Mouse (Mus musculus) midbrain, embryonic 12.5 days (tissue): ENCODE results near the gene Cacfd1. TPM values are rescaled to one million over a fixed set of nuclear protein-coding genes. Genes with fewer than 3 reads are reported as not detected.
A peak's percentile ranks its signal among the peaks of the same experiment; 100 is the strongest.

ENCODE experiments used
- ATAC-seq: fragments of 200-750 bp; cut with Nextera tagmentation; 2 replicates; pipeline ENCODE4 v1.8.0; 2017; ENCODE audit warnings: low read depth, moderate TSS enrichment, moderate library complexity; ENCODE audit not compliant: low FRiP score
- H3K27ac ChIP-seq: fragments of 300-500 bp; sonication (generic); replicated peaks from 2 replicates; pipeline ENCODE4 v1.5.1; 2016; ENCODE audit warnings: mild to moderate bottlenecking
- H3K27me3 ChIP-seq: fragments of 300-500 bp; sonication (generic); 2 replicates; pipeline ENCODE4 v1.6.1; 2016; ENCODE audit warnings: mild to moderate bottlenecking
- H3K36me3 ChIP-seq: fragments of 300-500 bp; sonication (generic); 2 replicates; pipeline ENCODE4 v1.6.1; 2016
- H3K4me1 ChIP-seq: fragments of 300-500 bp; sonication (generic); 2 replicates; pipeline ENCODE4 v1.6.1; 2016
- H3K4me2 ChIP-seq: fragments of 300-500 bp; sonication (generic); replicated peaks from 2 replicates; pipeline ENCODE4 v1.6.1; 2016; ENCODE audit warnings: mild to moderate bottlenecking, moderate library complexity
- H3K4me3 ChIP-seq: fragments of 300-500 bp; sonication (generic); 2 replicates; pipeline ENCODE4 v1.5.1; 2016; ENCODE audit warnings: mild to moderate bottlenecking
- H3K9ac ChIP-seq: fragments of 300-500 bp; sonication (generic); replicated peaks from 2 replicates; pipeline ENCODE4 v1.6.1; 2016; ENCODE audit warnings: mild to moderate bottlenecking, moderate library complexity
- H3K9me3 ChIP-seq: fragments of 300-500 bp; sonication (generic); 2 replicates; pipeline ENCODE4 v1.6.1; 2016; ENCODE audit warnings: mild to moderate bottlenecking
- WGBS: fragments of 180-500 bp; shearing (Covaris S2); methylation state at CpG from one replicate; pipeline ENCODE4 v1.1.7; 2016; 5-methylcytosine and 5-hydroxymethylcytosine counted together
- polyA plus RNA-seq: library from polyadenylated mRNA; unstranded; fragments of >200 nt; fragmentation: Nextera tagmentation; extraction: Ambion mirVana; gene quantifications from 2 replicates; pipeline ENCODE4 v1.2.1, GENCODE M21; 2016

Cacfd1 gene
- polyA plus RNA-seq, 1 experiment from 2014 or later, result 116 TPM

DNA sequence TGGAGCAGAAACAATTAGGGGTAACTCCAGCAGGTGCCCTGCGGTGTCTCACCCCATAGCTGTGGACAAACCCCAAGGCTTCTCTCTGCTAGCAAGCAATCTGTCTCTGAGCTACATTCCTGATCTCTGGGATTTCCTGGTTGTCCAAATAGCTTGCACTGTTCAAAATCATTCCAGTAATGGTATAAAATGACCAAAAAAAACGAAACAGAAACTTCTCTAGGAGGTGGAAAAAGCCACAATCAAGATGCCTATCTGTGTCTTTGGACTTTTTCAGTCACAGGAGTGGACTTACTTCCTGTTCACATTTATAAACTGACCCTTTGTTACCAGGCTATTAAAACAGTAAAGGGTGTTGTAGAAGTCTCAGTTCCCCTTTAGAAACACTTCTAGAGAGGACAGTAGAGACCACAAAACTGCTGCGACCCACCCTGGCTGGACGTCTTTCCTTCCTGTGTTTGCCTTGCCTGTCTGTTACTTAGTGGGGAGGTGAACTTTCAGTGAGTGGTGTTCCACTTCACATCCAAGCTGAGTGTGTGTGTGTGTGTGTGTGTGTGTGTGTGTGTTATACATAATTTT is 18.8 kb downstream of the Cacfd1 start:
- peaks cover 26% of the 10 kb centered on the region for H3K27me3 ChIP-seq
- H3K9me3 ChIP-seq, result no peaks in the 10 kb centered on the region
- no peak overlapping the region for H3K4me3 ChIP-seq
- no peak overlapping the region for H3K27ac ChIP-seq
- H3K36me3 ChIP-seq, result no peaks in the 10 kb centered on the region
- peak overlapping the region; percentile 49 for H3K9ac ChIP-seq
- H3K4me1 ChIP-seq, result 0 out of 2 replicates have a peak, but pooled peaks cover 10% of the 10 kb centered on the region
- 78% methylated on average over 4 of the region's 4 CpGs for WGBS
- no peak for ATAC-seq
- H3K4me2 ChIP-seq, result peak overlapping the region; percentile 61

DNA sequence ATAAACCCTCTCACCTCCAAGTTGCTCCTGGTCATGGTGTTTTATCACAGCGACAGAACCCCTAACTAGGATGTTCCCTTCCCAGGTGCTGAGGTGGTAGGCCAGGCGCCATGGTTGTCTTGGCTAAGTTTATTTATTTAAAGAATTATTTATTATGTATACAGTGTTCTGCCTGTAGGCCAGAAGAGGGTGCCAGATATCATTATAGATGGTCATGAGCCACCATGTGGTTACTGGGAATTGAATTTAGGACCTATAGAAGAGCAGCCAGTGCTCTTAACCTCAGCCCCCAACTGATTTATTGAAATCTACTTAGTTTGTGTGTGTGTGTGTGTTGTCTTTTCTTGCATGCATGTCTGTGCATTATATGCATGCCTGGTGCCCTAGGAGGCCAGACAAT is 22.6 kb downstream of the Cacfd1 start:
- H3K9me3 ChIP-seq, result no peaks in the 10 kb centered on the region
- peaks cover 21% of the 10 kb centered on the region for H3K27me3 ChIP-seq
- H3K4me2 ChIP-seq, result no peak overlapping the region
- ATAC-seq, result no peak
- H3K4me1 ChIP-seq, result 0 out of 2 replicates have a peak, but pooled peaks cover 6% of the 10 kb centered on the region
- 86% methylated on average over 2 of the region's 2 CpGs for WGBS
- no peak overlapping the region for H3K4me3 ChIP-seq
- H3K36me3 ChIP-seq, result no peaks in the 10 kb centered on the region
- no peak overlapping the region for H3K27ac ChIP-seq
- no peak overlapping the region for H3K9ac ChIP-seq

- no peak overlapping the region for H3K4me2 ChIP-seq
- ATAC-seq, result no peak
- H3K4me3 ChIP-seq, result no peak overlapping the region
- WGBS, result 66% methylated on average over 3 of the region's 3 CpGs
- H3K27ac ChIP-seq, result no peak overlapping the region
- no peaks in the 10 kb centered on the region for H3K9me3 ChIP-seq
- no peak overlapping the region for H3K9ac ChIP-seq
- H3K27me3 ChIP-seq, result peaks cover 7% of the 10 kb centered on the region
- no peaks in the 10 kb centered on the region for H3K4me1 ChIP-seq
- no peaks in the 10 kb centered on the region for H3K36me3 ChIP-seq
These were observed 26.3 kb downstream of the Cacfd1 start for GRCm38 (mm10) chr2:27036003-27036402.

GRCm38 (mm10) chr2:27037008-27037407 is 27.3 kb downstream of the Cacfd1 start:
- H3K9me3 ChIP-seq, result no peaks in the 10 kb centered on the region
- H3K27me3 ChIP-seq, result peaks cover 7% of the 10 kb centered on the region
- no peaks in the 10 kb centered on the region for H3K4me1 ChIP-seq
- no peaks in the 10 kb centered on the region for H3K36me3 ChIP-seq
- ATAC-seq, result no peak
- H3K4me3 ChIP-seq, result no peak overlapping the region
- H3K4me2 ChIP-seq, result no peak overlapping the region
- 56% methylated on average over 4 of the region's 4 CpGs for WGBS
- H3K9ac ChIP-seq, result no peak overlapping the region
- no peak overlapping the region for H3K27ac ChIP-seq

GRCm38 (mm10) chr2:27038596-27038995 is 28.9 kb downstream of the Cacfd1 start:
- Histone ChIP-seq H3K4me2 (no peak overlapping the region), H3K27me3 (peaks cover 7% of the 10 kb centered on the region), H3K27ac (no peak overlapping the region), H3K9me3 (no peaks in the 10 kb centered on the region), H3K36me3 (no peaks in the 10 kb centered on the region), H3K9ac (no peak overlapping the region), H3K4me1 (no peaks in the 10 kb centered on the region), H3K4me3 (no peak overlapping the region)
- WGBS, result 3% methylated on average over 3 of the region's 3 CpGs
- ATAC-seq, result peak; percentile 41; the same call in 1 of the 2 replicates

- H3K27me3 ChIP-seq, result peaks cover 10% of the 10 kb centered on the region
- H3K4me3 ChIP-seq, result no peak overlapping the region
- H3K4me2 ChIP-seq, result no peak overlapping the region
- H3K36me3 ChIP-seq, result no peaks in the 10 kb centered on the region
- no peak for ATAC-seq
- no peak overlapping the region for H3K9ac ChIP-seq
- no peak overlapping the region for H3K27ac ChIP-seq
- no peaks in the 10 kb centered on the region for H3K4me1 ChIP-seq
- 21% methylated on average over 1 of the region's 1 CpGs for WGBS
- no peaks in the 10 kb centered on the region for H3K9me3 ChIP-seq
These were observed 29.6 kb downstream of the Cacfd1 start for GRCm38 (mm10) chr2:27039286-27039685.

DNA sequence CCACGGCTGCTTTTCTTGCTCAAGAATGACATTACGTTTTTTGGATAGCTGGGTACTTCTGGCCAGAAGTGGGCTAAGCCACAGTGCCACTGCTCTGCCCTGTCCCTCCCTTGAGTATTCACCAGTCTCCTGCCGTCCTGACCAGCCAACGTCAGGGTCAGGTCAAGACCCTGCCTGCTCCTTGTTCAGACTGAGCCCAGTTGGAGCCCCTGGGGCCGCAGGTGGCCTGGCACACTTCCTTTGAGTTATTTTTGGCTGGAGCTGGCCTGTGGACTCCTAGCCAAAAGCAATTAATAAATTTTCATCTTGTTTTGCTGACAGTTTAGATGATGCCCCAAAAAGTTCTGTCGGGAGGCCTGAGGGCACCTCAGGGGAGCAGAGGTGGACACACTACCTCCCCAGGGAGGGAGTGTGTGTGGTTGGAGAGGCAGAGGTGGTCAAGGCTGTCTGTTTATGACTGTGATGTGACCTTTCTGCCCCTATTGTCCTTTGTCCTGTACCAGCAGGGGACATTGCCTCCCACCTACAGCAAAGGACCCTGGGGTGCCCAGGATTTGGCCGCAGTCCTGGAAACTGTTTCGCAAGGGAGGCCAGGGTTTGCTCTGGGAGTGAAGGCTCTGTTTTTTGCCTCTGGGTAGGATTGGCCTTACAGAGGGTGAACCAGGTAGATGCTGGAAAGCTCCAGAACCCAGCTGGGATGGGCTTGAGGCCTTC is 32.6 kb downstream of the Cacfd1 start:
- Histone ChIP-seq H3K9ac (no peak overlapping the region), H3K36me3 (no peaks in the 10 kb centered on the region), H3K4me2 (no peak overlapping the region), H3K9me3 (no peaks in the 10 kb centered on the region), H3K4me1 (no peaks in the 10 kb centered on the region), H3K27me3 (peaks cover 21% of the 10 kb centered on the region), H3K27ac (no peak overlapping the region), H3K4me3 (no peak overlapping the region)
- 71% methylated on average over 8 of the region's 8 CpGs for WGBS
- ATAC-seq, result no peak

DNA sequence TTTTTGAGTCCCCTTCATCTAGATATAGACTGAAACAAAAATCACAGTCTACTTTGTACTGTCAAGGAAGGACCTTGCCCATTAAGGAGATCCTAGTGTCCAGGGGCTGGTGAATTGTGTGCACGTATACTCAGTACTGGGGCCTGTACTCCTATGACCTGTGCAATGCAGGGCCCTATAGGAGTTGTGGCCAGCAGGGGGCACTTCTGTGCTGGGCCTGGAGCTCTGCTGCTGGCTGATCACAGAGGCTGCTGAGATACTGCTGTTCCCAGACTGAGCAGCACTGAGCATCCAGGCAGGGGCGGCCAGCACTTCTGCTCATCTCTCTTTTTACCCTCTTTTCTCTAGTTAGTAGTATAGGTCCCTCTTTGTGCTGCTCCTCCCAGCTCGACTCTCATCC is 33.7 kb downstream of the Cacfd1 start:
- H3K4me2 ChIP-seq, result no peak overlapping the region
- no peaks in the 10 kb centered on the region for H3K4me1 ChIP-seq
- no peak overlapping the region for H3K9ac ChIP-seq
- no peaks in the 10 kb centered on the region for H3K36me3 ChIP-seq
- H3K27me3 ChIP-seq, result peaks cover 21% of the 10 kb centered on the region
- H3K4me3 ChIP-seq, result no peak overlapping the region
- WGBS, result 26% methylated on average over 3 of the region's 3 CpGs
- no peak overlapping the region for H3K27ac ChIP-seq
- peak; percentile 79 for ATAC-seq
- H3K9me3 ChIP-seq, result no peaks in the 10 kb centered on the region

DNA sequence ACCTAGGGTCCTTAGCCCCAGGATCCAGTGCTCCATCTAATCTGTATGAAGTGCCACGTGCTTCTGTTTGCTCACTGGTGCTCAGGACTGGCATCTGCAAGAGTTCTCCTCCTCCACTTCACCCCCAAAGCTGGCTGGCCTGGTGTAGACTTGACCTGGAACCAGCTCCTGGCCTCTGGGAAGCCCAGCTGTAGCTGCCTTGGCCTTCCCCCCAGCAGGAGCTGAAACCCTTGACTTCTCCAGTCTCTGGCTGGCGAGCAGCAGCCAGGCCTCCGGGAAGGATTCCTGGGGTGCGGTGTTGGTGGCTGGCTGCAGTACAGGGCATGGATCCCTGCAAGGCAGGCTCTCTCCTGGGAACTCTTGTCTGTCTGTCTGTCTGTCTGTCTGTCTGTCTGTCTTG is 34.4 kb downstream of the Cacfd1 start:
- peaks cover 21% of the 10 kb centered on the region for H3K27me3 ChIP-seq
- no peaks in the 10 kb centered on the region for H3K36me3 ChIP-seq
- no peak overlapping the region for H3K9ac ChIP-seq
- ATAC-seq, result no peak
- no peaks in the 10 kb centered on the region for H3K9me3 ChIP-seq
- H3K4me1 ChIP-seq, result no peaks in the 10 kb centered on the region
- no peak overlapping the region for H3K4me2 ChIP-seq
- no peak overlapping the region for H3K27ac ChIP-seq
- WGBS, result 67% methylated on average over 4 of the region's 4 CpGs
- no peak overlapping the region for H3K4me3 ChIP-seq

DNA sequence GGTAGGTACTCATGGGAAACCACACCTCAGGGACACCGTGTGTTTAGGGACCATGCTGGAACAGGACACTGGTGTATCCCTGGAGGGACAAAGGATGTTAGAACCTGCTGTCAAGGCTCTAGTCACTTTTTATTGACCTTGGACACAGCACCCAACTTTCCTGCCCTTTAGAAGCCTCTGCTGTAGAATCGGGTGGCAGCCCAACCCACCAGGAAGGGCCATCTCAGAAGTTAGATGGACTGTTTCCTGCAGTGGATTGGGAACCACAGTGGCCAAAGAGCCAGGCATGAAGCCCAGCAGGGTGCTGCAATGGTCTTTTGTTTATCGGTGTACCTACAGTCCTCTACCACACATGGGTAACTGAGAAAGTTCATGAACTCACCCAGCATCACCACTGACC is 34.9 kb downstream of the Cacfd1 start:
- no peaks in the 10 kb centered on the region for H3K36me3 ChIP-seq
- no peaks in the 10 kb centered on the region for H3K4me1 ChIP-seq
- no peak overlapping the region for H3K9ac ChIP-seq
- H3K27me3 ChIP-seq, result peaks cover 17% of the 10 kb centered on the region
- 83% methylated on average over 3 of the region's 3 CpGs for WGBS
- no peak overlapping the region for H3K27ac ChIP-seq
- no peak overlapping the region for H3K4me2 ChIP-seq
- H3K9me3 ChIP-seq, result no peaks in the 10 kb centered on the region
- no peak for ATAC-seq
- no peak overlapping the region for H3K4me3 ChIP-seq

DNA sequence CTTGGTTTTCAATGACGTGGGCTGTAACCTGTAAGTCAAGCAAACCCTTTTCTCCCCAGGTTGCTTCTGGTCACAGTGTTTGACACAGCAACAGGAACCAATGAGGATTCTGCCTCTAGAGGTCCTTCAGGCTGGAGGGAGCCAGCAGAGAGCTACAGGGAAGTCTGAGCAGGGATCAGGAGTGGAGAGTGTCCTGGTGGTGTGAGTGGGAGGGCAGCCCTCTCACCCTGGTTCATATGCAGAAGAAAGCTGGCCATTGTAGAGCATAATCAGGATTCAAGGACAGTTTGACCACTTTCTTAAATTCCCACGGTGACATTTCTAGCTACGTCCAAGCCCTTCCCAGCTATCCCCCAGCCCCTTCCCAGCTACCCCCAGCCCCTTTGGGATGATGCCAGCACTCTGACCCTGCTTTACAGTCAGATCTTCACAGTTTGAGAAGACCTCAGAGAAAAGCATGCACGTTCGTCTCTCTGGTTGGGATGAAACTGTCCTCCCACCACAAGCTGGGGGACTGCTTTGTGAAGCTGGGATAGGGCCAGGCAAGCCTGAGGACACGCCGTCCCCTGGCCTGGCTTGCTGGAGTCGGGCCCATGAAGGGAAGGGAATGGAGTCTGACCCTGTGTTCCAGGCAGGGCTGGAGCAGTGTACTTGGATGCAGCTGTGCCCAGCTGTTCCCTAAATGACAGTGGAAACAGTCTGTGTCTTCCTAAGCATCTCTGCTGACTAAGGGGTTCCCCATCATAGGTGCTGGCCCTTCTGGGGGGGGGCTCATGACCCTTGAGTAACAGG is 36.4 kb downstream of the Cacfd1 start:
- H3K27ac ChIP-seq, result no peak overlapping the region
- H3K36me3 ChIP-seq, result no peaks in the 10 kb centered on the region
- H3K4me1 ChIP-seq, result no peaks in the 10 kb centered on the region
- peaks cover 14% of the 10 kb centered on the region for H3K27me3 ChIP-seq
- no peak overlapping the region for H3K4me2 ChIP-seq
- no peak overlapping the region for H3K4me3 ChIP-seq
- ATAC-seq, result no peak
- no peak overlapping the region for H3K9ac ChIP-seq
- no peaks in the 10 kb centered on the region for H3K9me3 ChIP-seq
- 68% methylated on average over 8 of the region's 8 CpGs for WGBS

GRCm38 (mm10) chr2:27049408-27049807 is 39.7 kb downstream of the Cacfd1 start:
- WGBS, result 28% methylated on average over 6 of the region's 6 CpGs
- H3K4me2 ChIP-seq, result no peak overlapping the region
- H3K27me3 ChIP-seq, result peaks cover 10% of the 10 kb centered on the region
- H3K9me3 ChIP-seq, result no peaks in the 10 kb centered on the region
- no peaks in the 10 kb centered on the region for H3K36me3 ChIP-seq
- no peak for ATAC-seq
- H3K9ac ChIP-seq, result no peak overlapping the region
- no peaks in the 10 kb centered on the region for H3K4me1 ChIP-seq
- no peak overlapping the region for H3K27ac ChIP-seq
- no peak overlapping the region for H3K4me3 ChIP-seq
